Mouse (Mus musculus) stomach, postnatal 0 days (tissue): ENCODE data around the gene Hectd4. TPM values are rescaled to one million over a fixed set of nuclear protein-coding genes. Genes with fewer than 3 reads are reported as not detected.

Experiments
- ATAC-seq: fragments of 200-750 bp; cut with Nextera tagmentation; 2 replicates; pipeline ENCODE4 v1.8.0; 2017; ENCODE audit not compliant: low FRiP score, low TSS enrichment
- DNase-seq: peaks from one replicate; pipeline ENCODE4 v3.0.0-alpha.2; 2016; ENCODE audit warnings: low spot score
- H3K27ac ChIP-seq: fragments of 300-500 bp; sonication (generic); replicated peaks from 2 replicates; pipeline ENCODE4 v1.5.1; 2014; ENCODE audit warnings: mild to moderate bottlenecking, control low read depth
- H3K27me3 ChIP-seq: fragments of 300-500 bp; sonication (generic); 2 replicates; pipeline ENCODE4 v1.6.1; 2014; ENCODE audit warnings: low read length; ENCODE audit not compliant: control insufficient read depth, insufficient read depth
- H3K36me3 ChIP-seq: fragments of 300-500 bp; sonication (generic); 2 replicates; pipeline ENCODE4 v1.6.1; 2014; ENCODE audit warnings: low read length, mixed read lengths; ENCODE audit not compliant: control insufficient read depth, insufficient read depth
- H3K4me1 ChIP-seq: fragments of 300-500 bp; sonication (generic); replicated peaks from 2 replicates; pipeline ENCODE4 v1.6.1; 2014; ENCODE audit warnings: antibody characterized with exemption; ENCODE audit not compliant: control insufficient read depth, insufficient read depth
- H3K4me2 ChIP-seq: fragments of 300-500 bp; sonication (generic); replicated peaks from 2 replicates; pipeline ENCODE4 v1.6.1; 2014; ENCODE audit warnings: low read depth, mild to moderate bottlenecking, control low read depth, moderate library complexity
- H3K4me3 ChIP-seq: fragments of 300-500 bp; sonication (generic); 2 replicates; pipeline ENCODE4 v1.5.1; 2014; ENCODE audit warnings: low read depth, low read length, control low read depth
- H3K9ac ChIP-seq: fragments of 300-500 bp; sonication (generic); 2 replicates; pipeline ENCODE4 v1.6.1; 2014; ENCODE audit warnings: mild to moderate bottlenecking, low read length, control low read depth, mixed read lengths
- H3K9me3 ChIP-seq: fragments of 300-500 bp; sonication (generic); 2 replicates; pipeline ENCODE4 v1.6.1; 2016; ENCODE audit warnings: low read length; ENCODE audit not compliant: control insufficient read depth
- CTCF ChIP-seq: IDR thresholded peaks from 2 replicates; pipeline ENCODE4 v1.5.1; 2016; ENCODE audit warnings: antibody characterized with exemption, low read depth, mild to moderate bottlenecking, moderate library complexity
- EP300 ChIP-seq: optimal IDR thresholded peaks from 2 replicates; pipeline ENCODE3; 2016; ENCODE audit warnings: antibody characterized with exemption
- WGBS: fragments of 180-500 bp; shearing (Covaris S2); extraction: QIAGEN DNeasy Blood & Tissue Kit; methylation state at CpG from one replicate; pipeline ENCODE4 v1.1.7; 2014; 5-methylcytosine and 5-hydroxymethylcytosine counted together
- polyA plus RNA-seq: library from polyadenylated mRNA; unstranded; fragments of >200 nt; fragmentation: Nextera tagmentation; extraction: Ambion mirVana; gene quantifications from 2 replicates; pipeline ENCODE4 v1.2.1, GENCODE M21; 2015

Gene Hectd4
- polyA plus RNA-seq, 1 experiment from 2014 or later = 1.7 TPM

GRCm38 (mm10) chr5:121191584-121191906, 28.5 kb upstream of the Hectd4 start:
- ATAC-seq (peak; percentile 33), DNase-seq (no peak)
- H3K27me3 ChIP-seq = no peaks in the 10 kb centered on the region
- H3K36me3 ChIP-seq = no peaks in the 10 kb centered on the region
- peak overlapping the region; percentile 90 for H3K27ac ChIP-seq
- TF ChIP-seq EP300 (no peak), CTCF (no peak)
- 7% methylated on average over 17 of the region's 17 CpGs for WGBS
- H3K4me2 ChIP-seq = peak overlapping the region; percentile 87
- peak overlapping the region; percentile 95 for H3K4me3 ChIP-seq
- no peaks in the 10 kb centered on the region for H3K9me3 ChIP-seq
- H3K4me1 ChIP-seq = peaks cover 2% of the 10 kb centered on the region
- H3K9ac ChIP-seq = peak overlapping the region; percentile 89

- 20% methylated on average over 1 of the region's 1 CpGs for WGBS
- Histone ChIP-seq H3K27me3 (no peaks in the 10 kb centered on the region), H3K4me2 (no peak overlapping the region), H3K36me3 (no peaks in the 10 kb centered on the region), H3K27ac (no peak overlapping the region), H3K9ac (no peak overlapping the region), H3K4me1 (peaks cover 2% of the 10 kb centered on the region), H3K9me3 (no peaks in the 10 kb centered on the region), H3K4me3 (no peak overlapping the region)
- ATAC-seq (no peak), DNase-seq (no peak)
- TF ChIP-seq CTCF (no peak), EP300 (no peak)
Measured at GRCm38 (mm10) chr5:121194173-121194572, 25.8 kb upstream of the Hectd4 start.

GRCm38 (mm10) chr5:121196764-121197163, 23.3 kb upstream of the Hectd4 start:
- Histone ChIP-seq H3K27ac (no peak overlapping the region), H3K27me3 (no peaks in the 10 kb centered on the region), H3K9me3 (no peaks in the 10 kb centered on the region), H3K9ac (no peak overlapping the region), H3K4me3 (no peak overlapping the region), H3K4me2 (no peak overlapping the region), H3K4me1 (no peaks in the 10 kb centered on the region), H3K36me3 (no peaks in the 10 kb centered on the region)
- DNase-seq (no peak), ATAC-seq (no peak)
- TF ChIP-seq EP300 (no peak), CTCF (no peak)
- 36% methylated on average over 5 of the region's 5 CpGs for WGBS

GRCm38 (mm10) chr5:121197337-121197736, 22.7 kb upstream of the Hectd4 start:
- ATAC-seq = no peak

GRCm38 (mm10) chr5:121198376-121198775, 21.6 kb upstream of the Hectd4 start:
- no peak for ATAC-seq
- no peak overlapping the region for H3K4me3 ChIP-seq
- H3K4me2 ChIP-seq = no peak overlapping the region
- no peaks in the 10 kb centered on the region for H3K4me1 ChIP-seq
- DNase-seq = no peak
- no peak overlapping the region for H3K9ac ChIP-seq
- no peak overlapping the region for H3K27ac ChIP-seq
- H3K27me3 ChIP-seq = no peaks in the 10 kb centered on the region
- H3K9me3 ChIP-seq = no peaks in the 10 kb centered on the region
- WGBS = 81% methylated on average over 5 of the region's 5 CpGs
- TF ChIP-seq EP300 (no peak), CTCF (no peak)
- no peaks in the 10 kb centered on the region for H3K36me3 ChIP-seq

More at GRCm38 (mm10) chr5:121197337-121197736, 22.7 kb upstream of the Hectd4 start:
- no peak overlapping the region for H3K27ac ChIP-seq
- no peak for DNase-seq
- no peaks in the 10 kb centered on the region for H3K36me3 ChIP-seq
- H3K27me3 ChIP-seq = no peaks in the 10 kb centered on the region
- no peaks in the 10 kb centered on the region for H3K4me1 ChIP-seq
- 74% methylated on average over 2 of the region's 2 CpGs for WGBS
- no peaks in the 10 kb centered on the region for H3K9me3 ChIP-seq
- TF ChIP-seq EP300 = no peak
- TF ChIP-seq CTCF = no peak
- no peak overlapping the region for H3K4me2 ChIP-seq
- no peak overlapping the region for H3K4me3 ChIP-seq
- no peak overlapping the region for H3K9ac ChIP-seq

- Histone ChIP-seq H3K36me3 (peaks cover 5% of the 10 kb centered on the region; the same call in 1 of the 2 replicates), H3K27me3 (no peaks in the 10 kb centered on the region), H3K27ac (no peak overlapping the region), H3K4me3 (no peak overlapping the region), H3K4me1 (no peaks in the 10 kb centered on the region; the same call in 1 of the 2 replicates), H3K9me3 (no peaks in the 10 kb centered on the region), H3K9ac (no peak overlapping the region), H3K4me2 (no peak overlapping the region)
- 40% methylated on average over 3 of the region's 3 CpGs for WGBS
- TF ChIP-seq EP300 = no peak
- TF ChIP-seq CTCF = peak; percentile 76
- no peak for ATAC-seq
- DNase-seq = no peak
Measured at GRCm38 (mm10) chr5:121201739-121202138, 18.3 kb upstream of the Hectd4 start.
